Mouse (Mus musculus) CD8-positive naive resting alpha-beta T cell, adult 2 months (primary cell): Measurements from ENCODE around the gene CK137956.

Source experiments
- DNase-seq, 2 experiments: peaks; one replicate each; pipeline ENCODE4 v3.0.0; 2022; ENCODE audit warnings: low read depth in 2 of 2, low spot score in 2 of 2

The CK137956 gene

GRCm38 (mm10) chr4:127935369-127935768, 35.4 kb downstream of the CK137956 start:
- no peak for DNase-seq

- no peak for DNase-seq
Observed at GRCm38 (mm10) chr4:127913551-127913950, 57.2 kb downstream of the CK137956 start.

GRCm38 (mm10) chr4:127907151-127907550, 63.6 kb downstream of the CK137956 start:
- DNase-seq = no peak

- DNase-seq = no peak
Observed at GRCm38 (mm10) chr4:127903954-127904353, 66.8 kb downstream of the CK137956 start.

GRCm38 (mm10) chr4:127900893-127901456, 69.8 kb downstream of the CK137956 start:
- DNase-seq = no peak

- no peak for DNase-seq
Observed at GRCm38 (mm10) chr4:127889071-127889470, 81.7 kb downstream of the CK137956 start.

- no peak for DNase-seq
Observed at GRCm38 (mm10) chr4:127878966-127879365, 91.8 kb downstream of the CK137956 start.
